Mouse (Mus musculus) macrophage (primary cell): Measurements from ENCODE around the gene Vsir. TPM values are rescaled to one million over a fixed set of nuclear protein-coding genes. Genes with fewer than 3 reads are reported as not detected.

Experiments used
- H3K27ac ChIP-seq: fragments of 350-480 bp; formaldehyde crosslinking; 2 replicates; pipeline ENCODE4 v1.9.0; 2021
- H3K36me3 ChIP-seq: fragments of 350-480 bp; formaldehyde crosslinking; 2 replicates; pipeline ENCODE4 v1.9.0; 2021; ENCODE audit errors: inconsistent target
- H3K4me3 ChIP-seq: fragments of 350-480 bp; formaldehyde crosslinking; 2 replicates; pipeline ENCODE4 v1.9.0; 2021; ENCODE audit errors: inconsistent target
- H3K79me2 ChIP-seq: fragments of 350-480 bp; formaldehyde crosslinking; 2 replicates; pipeline ENCODE4 v1.9.0; 2021; ENCODE audit errors: inconsistent target
- WGBS: methylation state at CpG from one replicate; pipeline ENCODE4 v1.1.7; 2026; ENCODE audit warnings: inconsistent platforms; ENCODE audit not compliant: missing documents; 5-methylcytosine and 5-hydroxymethylcytosine counted together
- polyA plus RNA-seq: library from polyadenylated mRNA; stranded (reverse); fragments of 250-400 nt; gene quantifications from 3 replicates; pipeline ENCODE4 v1.2.4, GENCODE M21; 2018; ENCODE audit warnings: inconsistent platforms

Gene Vsir
- polyA plus RNA-seq, 1 experiment from 2014 or later = 459 TPM

- Histone ChIP-seq H3K79me2 (no peaks in the 10 kb centered on the region), H3K36me3 (no peaks in the 10 kb centered on the region), H3K27ac (no peak overlapping the region), H3K4me3 (no peak overlapping the region)
- WGBS = 58% methylated on average over 1 of the region's 2 CpGs
Observed at GRCm38 (mm10) chr10:60388332-60388731, 41.7 kb downstream of the Vsir start.

DNA sequence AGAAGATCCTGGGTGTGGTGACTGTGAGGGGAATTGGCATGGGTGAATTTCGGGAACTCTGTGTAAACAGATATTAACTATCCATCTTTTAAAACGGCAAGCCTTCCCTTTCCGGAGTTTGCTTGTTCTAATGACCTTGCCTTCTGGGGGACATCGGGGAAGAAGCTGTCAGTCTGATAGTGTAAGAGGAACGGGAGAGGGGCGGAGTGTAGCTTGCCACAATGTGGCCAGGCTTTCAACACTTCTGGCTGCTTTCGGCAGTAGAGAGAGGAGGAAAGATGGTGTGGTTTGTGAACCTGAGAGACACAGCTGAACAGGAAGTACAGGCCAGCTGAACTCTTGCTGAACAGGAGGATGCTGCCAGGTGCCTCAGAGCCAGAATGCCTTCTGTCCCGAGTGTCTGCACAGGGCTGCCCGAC, 42.8 kb downstream of the Vsir start:
- WGBS = 2% methylated on average over 9 of the region's 9 CpGs
- no peaks in the 10 kb centered on the region for H3K36me3 ChIP-seq
- H3K27ac ChIP-seq = peak overlapping the region; percentile 36
- H3K4me3 ChIP-seq = no peak overlapping the region
- no peaks in the 10 kb centered on the region for H3K79me2 ChIP-seq

- H3K4me3 ChIP-seq = no peak overlapping the region
- no peaks in the 10 kb centered on the region for H3K79me2 ChIP-seq
- peak overlapping the region; percentile 36 for H3K27ac ChIP-seq
- 43% methylated on average over 6 of the region's 6 CpGs for WGBS
- H3K36me3 ChIP-seq = no peaks in the 10 kb centered on the region
Observed at GRCm38 (mm10) chr10:60390177-60390903, 43.7 kb downstream of the Vsir start.

- H3K79me2 ChIP-seq = no peaks in the 10 kb centered on the region
- no peaks in the 10 kb centered on the region for H3K36me3 ChIP-seq
- WGBS = 42% methylated on average over 5 of the region's 5 CpGs
- H3K27ac ChIP-seq = peak overlapping the region; percentile 36
- H3K4me3 ChIP-seq = no peak overlapping the region
Observed at GRCm38 (mm10) chr10:60390904-60391420, 44.3 kb downstream of the Vsir start.

DNA sequence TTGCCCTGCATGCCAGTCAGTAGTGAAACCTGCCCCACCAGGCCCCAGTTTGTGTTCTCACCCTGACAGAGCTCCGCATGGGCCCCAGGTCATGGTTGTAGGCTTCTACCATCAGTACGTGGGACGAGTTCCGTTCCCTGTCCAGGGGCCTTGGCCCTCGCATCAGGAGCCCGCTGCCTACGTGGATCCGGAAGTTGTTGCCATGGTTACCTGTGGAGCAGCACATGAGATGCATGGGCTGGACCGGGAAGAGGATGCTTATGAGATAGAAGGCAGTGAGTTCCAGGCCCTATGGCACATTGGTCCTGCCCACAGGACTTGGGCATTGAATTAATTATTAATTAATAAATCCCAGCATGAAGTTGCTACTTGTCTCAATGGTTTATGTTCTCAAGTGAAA, 45.0 kb downstream of the Vsir start:
- Histone ChIP-seq H3K79me2 (no peaks in the 10 kb centered on the region), H3K4me3 (no peak overlapping the region), H3K36me3 (no peaks in the 10 kb centered on the region), H3K27ac (peak overlapping the region; percentile 36; the same call in 1 of the 2 replicates)
- 96% methylated on average over 7 of the region's 9 CpGs for WGBS

DNA sequence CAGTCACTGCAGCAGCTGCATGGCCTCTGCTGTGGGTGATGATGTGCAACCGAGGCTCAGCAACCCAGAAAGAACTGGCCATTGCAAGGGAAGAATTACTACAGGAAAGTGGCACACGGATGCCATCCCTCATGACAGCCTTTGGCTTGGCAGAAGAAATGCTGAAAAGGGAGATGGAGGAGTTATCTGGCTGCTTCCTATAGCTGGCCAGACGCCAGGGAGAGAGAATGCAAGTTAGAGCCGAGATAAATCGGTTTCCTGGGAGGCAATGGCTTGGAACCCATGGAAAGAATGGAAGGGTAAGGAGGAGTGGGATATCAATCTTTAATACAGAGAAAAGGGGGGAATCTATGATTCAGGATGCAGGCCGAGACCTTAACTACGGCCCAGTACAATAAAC, 48.3 kb downstream of the Vsir start:
- whole genome bisulfite sequencing = 90% methylated on average over 7 of the region's 7 CpGs
- Histone ChIP-seq H3K36me3 (no peaks in the 10 kb centered on the region), H3K79me2 (no peaks in the 10 kb centered on the region), H3K27ac (no peak overlapping the region), H3K4me3 (no peak overlapping the region)

DNA sequence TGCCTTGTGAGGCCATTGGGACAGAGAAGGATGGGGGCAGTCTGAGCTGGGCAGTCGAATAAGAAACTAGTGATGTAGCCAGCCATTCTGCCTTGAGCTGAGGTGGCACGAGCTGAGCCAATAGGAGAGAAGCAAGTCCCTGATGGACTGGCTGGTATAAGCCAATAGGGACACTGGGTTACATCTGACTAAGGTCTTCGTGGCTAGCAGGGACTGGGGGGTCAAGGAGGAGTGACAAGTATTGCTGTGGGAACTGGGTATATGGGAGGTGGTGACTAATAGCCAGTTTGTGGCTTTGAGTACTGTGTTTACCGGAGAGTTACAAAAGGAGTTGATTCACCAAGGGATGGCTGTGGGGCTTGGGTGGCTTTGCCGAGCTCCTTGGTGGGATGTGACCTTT, 49.0 kb downstream of the Vsir start:
- 38% methylated on average over 5 of the region's 5 CpGs for WGBS
- no peak overlapping the region for H3K4me3 ChIP-seq

DNA sequence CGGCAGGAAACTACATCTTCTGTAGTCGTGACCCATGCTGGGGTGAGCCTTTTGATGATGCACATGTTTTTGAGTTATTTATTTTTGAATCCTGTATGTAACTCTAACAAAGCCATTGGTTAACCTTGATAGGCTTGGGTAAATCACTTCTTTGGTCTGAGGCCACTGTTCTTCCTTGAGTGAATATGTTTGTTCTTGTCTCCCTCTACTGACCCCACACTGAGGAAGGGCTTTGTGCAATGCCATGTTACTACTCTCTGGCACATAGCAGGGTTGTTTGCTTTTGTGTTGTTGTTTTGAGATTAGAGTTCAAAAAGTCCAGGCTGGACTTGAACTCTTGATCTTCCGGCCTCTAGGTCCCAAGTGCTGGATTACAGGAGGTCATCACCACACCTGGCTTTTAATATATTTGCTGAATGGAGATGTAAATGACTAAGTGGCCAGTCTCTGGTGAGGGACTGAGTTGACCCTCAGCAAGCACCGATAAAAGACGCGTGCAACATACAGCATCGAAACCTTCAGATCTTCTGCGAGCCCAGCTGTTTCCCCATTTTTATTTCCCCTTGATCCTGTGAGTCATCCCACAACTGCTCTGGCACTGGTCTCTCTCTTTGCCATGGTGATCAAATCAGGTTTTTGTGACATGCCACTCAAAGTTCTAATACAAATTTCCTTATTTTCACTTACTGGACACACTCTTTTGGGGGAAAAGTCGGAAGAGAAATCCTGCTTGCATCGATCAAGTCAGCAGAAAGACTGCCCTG, 51.6 kb downstream of the Vsir start:
- peak overlapping the region; percentile 85 for H3K27ac ChIP-seq
- H3K4me3 ChIP-seq = no peak overlapping the region
- WGBS = 23% methylated on average over 10 of the region's 10 CpGs
- H3K36me3 ChIP-seq = no peaks in the 10 kb centered on the region
- no peaks in the 10 kb centered on the region for H3K79me2 ChIP-seq

More for the DNA sequence above, 49.0 kb downstream of the Vsir start:
- no peaks in the 10 kb centered on the region for H3K36me3 ChIP-seq
- H3K27ac ChIP-seq = no peak overlapping the region
- H3K79me2 ChIP-seq = no peaks in the 10 kb centered on the region

GRCm38 (mm10) chr10:60399449-60399848, 52.8 kb downstream of the Vsir start, which contains the start of gene Gm17455:
Gene Gm17455, plus strand, starts transcription at chr10:60399726.
- WGBS = 90% methylated on average over 7 of the region's 7 CpGs
- Histone ChIP-seq H3K79me2 (no peaks in the 10 kb centered on the region), H3K27ac (peak within 1 kb of the TSS; percentile 85), H3K4me3 (no peak within 1 kb of the TSS), H3K36me3 (no peaks in the 10 kb centered on the region)

DNA sequence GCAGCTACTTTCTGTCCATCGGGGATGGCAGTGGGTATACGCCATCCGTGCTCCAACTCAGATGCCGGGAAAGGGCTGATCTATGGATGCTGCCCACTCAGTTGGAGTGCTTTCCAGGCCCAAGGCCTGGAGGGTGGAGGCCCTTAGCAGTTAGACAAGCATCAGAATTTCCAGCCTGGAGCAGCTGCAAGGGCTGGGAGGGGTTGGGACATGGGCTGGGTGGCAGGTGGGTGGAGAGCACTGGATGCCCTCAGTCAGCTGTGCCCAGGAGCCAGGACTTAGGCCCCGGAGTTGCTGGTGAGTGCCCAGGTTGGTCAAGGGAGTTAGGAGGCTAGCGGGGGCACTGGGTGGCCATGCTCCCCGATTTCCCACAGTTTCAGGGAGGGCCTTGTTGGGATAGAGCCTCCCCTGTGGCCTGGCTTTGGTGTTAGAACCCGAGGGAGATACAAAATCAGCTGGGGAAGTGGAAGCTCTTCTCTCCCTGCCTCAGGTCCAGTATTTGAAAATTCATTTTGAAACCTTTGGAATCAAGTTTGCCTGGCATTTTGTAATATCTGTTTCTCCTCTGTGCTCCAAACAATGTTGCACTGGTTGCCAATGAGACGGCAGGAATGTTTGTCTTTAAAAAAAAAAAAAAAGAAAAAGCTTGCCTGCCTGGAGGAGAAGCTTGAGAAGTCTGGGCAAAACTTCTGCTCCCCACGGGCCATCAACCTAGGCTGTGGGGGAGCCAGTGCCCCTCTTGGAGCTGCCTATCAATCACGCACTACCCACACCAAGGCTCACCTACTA, 54.0 kb downstream of the Vsir start:
- WGBS = 90% methylated on average over 11 of the region's 11 CpGs
- H3K36me3 ChIP-seq = no peaks in the 10 kb centered on the region
- no peak overlapping the region for H3K27ac ChIP-seq
- no peak overlapping the region for H3K4me3 ChIP-seq
- H3K79me2 ChIP-seq = no peaks in the 10 kb centered on the region

- Histone ChIP-seq H3K27ac (no peak overlapping the region), H3K4me3 (no peak overlapping the region), H3K36me3 (no peaks in the 10 kb centered on the region), H3K79me2 (no peaks in the 10 kb centered on the region)
- 83% methylated on average over 7 of the region's 7 CpGs for WGBS
Observed at GRCm38 (mm10) chr10:60405460-60406177, 59.0 kb downstream of the Vsir start.

GRCm38 (mm10) chr10:60407831-60408230, 61.2 kb downstream of the Vsir start:
- Histone ChIP-seq H3K4me3 (no peak overlapping the region), H3K36me3 (no peaks in the 10 kb centered on the region), H3K79me2 (no peaks in the 10 kb centered on the region), H3K27ac (no peak overlapping the region)
- 17% methylated on average over 5 of the region's 5 CpGs for WGBS

GRCm38 (mm10) chr10:60411794-60412193, 65.1 kb downstream of the Vsir start:
- no peaks in the 10 kb centered on the region for H3K36me3 ChIP-seq
- 63% methylated on average over 4 of the region's 5 CpGs for WGBS
- H3K27ac ChIP-seq = no peak overlapping the region
- H3K4me3 ChIP-seq = no peak overlapping the region
- no peaks in the 10 kb centered on the region for H3K79me2 ChIP-seq

- no peak overlapping the region for H3K4me3 ChIP-seq
- no peak overlapping the region for H3K27ac ChIP-seq
- H3K79me2 ChIP-seq = no peaks in the 10 kb centered on the region
- no peaks in the 10 kb centered on the region for H3K36me3 ChIP-seq
- WGBS = 85% methylated on average over 2 of the region's 2 CpGs
Observed at GRCm38 (mm10) chr10:60413756-60414155, 67.1 kb downstream of the Vsir start.
